Mouse (Mus musculus): ENCODE measurements around the gene Tshz2. TPM values are rescaled to one million over a fixed set of nuclear protein-coding genes. Genes with fewer than 3 reads are reported as not detected.
A peak's percentile ranks its signal among the peaks of the same experiment; 100 is the strongest.

Tshz2 gene
- polyA plus RNA-seq, 2 experiments: 0.43 to 1.5 TPM

- no peaks in the 10 kb centered on the region for H3K36me3 ChIP-seq (replicated peaks; ENCODE audit: control insufficient read depth, insufficient read depth, low read depth)
- H3K9ac ChIP-seq (replicated peaks): no peak overlapping the region
- no peak overlapping the region for H3K27ac ChIP-seq
- no peak for TF ChIP-seq CTCF (IDR thresholded peaks at IDR 0.05; ENCODE audit: low read depth)
- no peak for TF ChIP-seq EP300 (IDR thresholded peaks at IDR 0.05; ENCODE audit: low read depth)
- ATAC-seq (ENCODE audit: insufficient read depth) (no peak), DNase-seq (ENCODE audit: low read depth in 3 of 3, low spot score in 3 of 3) (no peak)
- no peaks in the 10 kb centered on the region for H3K27me3 ChIP-seq (ENCODE audit: control insufficient read depth, insufficient read depth, low read length)
- no peak overlapping the region for H3K4me3 ChIP-seq (ENCODE audit: insufficient read depth in 1 of 2, low read depth in 2 of 2, low read length in 2 of 2)
- no peak overlapping the region for H3K4me2 ChIP-seq (ENCODE audit: low read depth)
- no peaks in the 10 kb centered on the region for H3K9me3 ChIP-seq (ENCODE audit: control insufficient read depth, low read length)
- WGBS (ENCODE audit: insufficient replicate concordance): 65% methylated on average over 6 of the region's 6 CpGs
- no peaks in the 10 kb centered on the region for H3K4me1 ChIP-seq (replicated peaks; ENCODE audit: control insufficient read depth in 2 of 2, insufficient read depth in 2 of 2, low read length in 1 of 2)
These were observed 444.2 kb downstream of the Tshz2 start for GRCm38 (mm10) chr2:170076941-170077490.

GRCm38 (mm10) chr2:170078041-170078440, 445.2 kb downstream of the Tshz2 start:
- 50% methylated on average over 10 of the region's 10 CpGs for WGBS (ENCODE audit: insufficient replicate concordance)
- H3K4me1 ChIP-seq (replicated peaks; ENCODE audit: control insufficient read depth in 2 of 2, insufficient read depth in 2 of 2, low read length in 1 of 2): no peaks in the 10 kb centered on the region
- no peak overlapping the region for H3K27ac ChIP-seq
- no peak overlapping the region for H3K4me3 ChIP-seq (ENCODE audit: insufficient read depth in 1 of 2, low read depth in 2 of 2, low read length in 2 of 2)
- DNase-seq (ENCODE audit: low read depth in 3 of 3, low spot score in 3 of 3) (no peak), ATAC-seq (ENCODE audit: insufficient read depth) (no peak)
- H3K9me3 ChIP-seq (ENCODE audit: control insufficient read depth, low read length): no peaks in the 10 kb centered on the region
- no peak overlapping the region for H3K9ac ChIP-seq (replicated peaks)
- no peaks in the 10 kb centered on the region for H3K36me3 ChIP-seq (replicated peaks; ENCODE audit: control insufficient read depth, insufficient read depth, low read depth)
- TF ChIP-seq EP300 (IDR thresholded peaks at IDR 0.05; ENCODE audit: low read depth) (no peak), CTCF (IDR thresholded peaks at IDR 0.05; ENCODE audit: low read depth) (no peak)
- H3K27me3 ChIP-seq (ENCODE audit: control insufficient read depth, insufficient read depth, low read length): no peaks in the 10 kb centered on the region
- H3K4me2 ChIP-seq (ENCODE audit: low read depth): no peak overlapping the region

GRCm38 (mm10) chr2:170078442-170079017, 445.7 kb downstream of the Tshz2 start:
- TF ChIP-seq EP300 (IDR thresholded peaks at IDR 0.05; ENCODE audit: low read depth) (no peak), CTCF (IDR thresholded peaks at IDR 0.05; ENCODE audit: low read depth) (peak; percentile 40; the same call in 1 of the 2 replicates)
- ATAC-seq (ENCODE audit: insufficient read depth) (no peak), DNase-seq (ENCODE audit: low read depth in 3 of 3, low spot score in 3 of 3) (no peak)
- Histone ChIP-seq H3K27ac (no peak overlapping the region), H3K4me1 (replicated peaks; ENCODE audit: control insufficient read depth in 2 of 2, insufficient read depth in 2 of 2, low read length in 1 of 2) (no peaks in the 10 kb centered on the region), H3K4me2 (ENCODE audit: low read depth) (no peak overlapping the region), H3K36me3 (replicated peaks; ENCODE audit: control insufficient read depth, insufficient read depth, low read depth) (no peaks in the 10 kb centered on the region), H3K27me3 (ENCODE audit: control insufficient read depth, insufficient read depth, low read length) (no peaks in the 10 kb centered on the region), H3K4me3 (ENCODE audit: insufficient read depth in 1 of 2, low read depth in 2 of 2, low read length in 2 of 2) (no peak overlapping the region), H3K9me3 (ENCODE audit: control insufficient read depth, low read length) (no peaks in the 10 kb centered on the region), H3K9ac (replicated peaks) (no peak overlapping the region)
- 36% methylated on average over 15 of the region's 15 CpGs for whole genome bisulfite sequencing (ENCODE audit: insufficient replicate concordance)

GRCm38 (mm10) chr2:170091563-170092443, 459.0 kb downstream of the Tshz2 start:
- Histone ChIP-seq H3K9ac (replicated peaks) (no peak overlapping the region), H3K27ac (no peak overlapping the region), H3K9me3 (ENCODE audit: control insufficient read depth, low read length) (no peaks in the 10 kb centered on the region), H3K36me3 (replicated peaks; ENCODE audit: control insufficient read depth, insufficient read depth, low read depth) (no peaks in the 10 kb centered on the region), H3K4me1 (replicated peaks; ENCODE audit: control insufficient read depth in 2 of 2, insufficient read depth in 2 of 2, low read length in 1 of 2) (peaks cover 12 to 13% of the 10 kb centered on the region in 2 experiments), H3K27me3 (ENCODE audit: control insufficient read depth, insufficient read depth, low read length) (no peaks in the 10 kb centered on the region), H3K4me2 (ENCODE audit: low read depth) (no peak overlapping the region), H3K4me3 (ENCODE audit: insufficient read depth in 1 of 2, low read depth in 2 of 2, low read length in 2 of 2) (no peak overlapping the region)
- DNase-seq (ENCODE audit: low read depth in 3 of 3, low spot score in 3 of 3) (no peak), ATAC-seq (ENCODE audit: insufficient read depth) (no peak)
- TF ChIP-seq EP300 (IDR thresholded peaks at IDR 0.05; ENCODE audit: low read depth): no peak
- no peak for TF ChIP-seq CTCF (IDR thresholded peaks at IDR 0.05; ENCODE audit: low read depth)
- 64% methylated on average over 10 of the region's 10 CpGs for WGBS (ENCODE audit: insufficient replicate concordance)

- no peak overlapping the region for H3K4me2 ChIP-seq (ENCODE audit: low read depth)
- TF ChIP-seq CTCF (IDR thresholded peaks at IDR 0.05; ENCODE audit: low read depth): no peak
- TF ChIP-seq EP300 (IDR thresholded peaks at IDR 0.05; ENCODE audit: low read depth): no peak
- no peaks in the 10 kb centered on the region; a peak in 1 of 4 replicates for H3K4me1 ChIP-seq (replicated peaks; ENCODE audit: control insufficient read depth in 2 of 2, insufficient read depth in 2 of 2, low read length in 1 of 2)
- 87% methylated on average over 14 of the region's 17 CpGs for WGBS (ENCODE audit: insufficient replicate concordance)
- H3K36me3 ChIP-seq (replicated peaks; ENCODE audit: control insufficient read depth, insufficient read depth, low read depth): no peaks in the 10 kb centered on the region
- H3K27ac ChIP-seq: no peak overlapping the region
- H3K9ac ChIP-seq (replicated peaks): no peak overlapping the region
- no peaks in the 10 kb centered on the region for H3K9me3 ChIP-seq (ENCODE audit: control insufficient read depth, low read length)
- no peak for ATAC-seq (ENCODE audit: insufficient read depth)
- H3K27me3 ChIP-seq (ENCODE audit: control insufficient read depth, insufficient read depth, low read length): no peaks in the 10 kb centered on the region
- H3K4me3 ChIP-seq (ENCODE audit: insufficient read depth in 1 of 2, low read depth in 2 of 2, low read length in 2 of 2): no peak overlapping the region
- DNase-seq (ENCODE audit: low read depth in 3 of 3, low spot score in 3 of 3): no peak
These were observed 461.4 kb downstream of the Tshz2 start for GRCm38 (mm10) chr2:170094220-170094619.

All from liver, embryonic 14.5 days (tissue).